Mouse (Mus musculus) liver, embryonic 14.5 days (tissue): ENCODE data around the gene Mdm4.

Source experiments
- CTCF ChIP-seq: IDR thresholded peaks from 2 replicates; pipeline ENCODE4 v1.5.1; 2016; ENCODE audit warnings: antibody characterized with exemption, low read depth, control low read depth
- EP300 ChIP-seq: IDR thresholded peaks from 2 replicates; pipeline ENCODE4 v1.6.1; 2016; ENCODE audit warnings: antibody characterized with exemption, low read depth

GRCm38 (mm10) chr1:133027126-133027525, 3.2 kb downstream of the Mdm4 start:
- TF ChIP-seq CTCF (no peak), EP300 (no peak)
